Mouse (Mus musculus) heart, adult 8-10 months (tissue): ENCODE data around the gene Cacng2. TPM values are rescaled to one million over a fixed set of nuclear protein-coding genes. Genes with fewer than 3 reads are reported as not detected.

ENCODE experiments used
- DNase-seq: peaks from one replicate; pipeline ENCODE4 v3.0.0; 2022; ENCODE audit warnings: low spot score
- total RNA-seq, 4 experiments: library from RNA; stranded (reverse); gene quantifications; 2 replicates each; pipeline ENCODE4 v1.2.4; 2022

The Cacng2 gene
- total RNA-seq: not detected

- peak; percentile 89 for DNase-seq
These were observed at the start of gene Cacng2 for GRCm38 (mm10) chr15:78119704-78120103. Gene Cacng2 (minus strand): TSS chr15:78120028.

- DNase-seq: no peak
These were observed 49.7 kb upstream of the Cacng2 start for GRCm38 (mm10) chr15:78169566-78169965.

GRCm38 (mm10) chr15:78165292-78165691, 45.5 kb upstream of the Cacng2 start:
- no peak for DNase-seq

- DNase-seq: no peak
These were observed 44.6 kb upstream of the Cacng2 start for GRCm38 (mm10) chr15:78164466-78164865.

- DNase-seq: no peak
These were observed 42.1 kb upstream of the Cacng2 start for GRCm38 (mm10) chr15:78161946-78162345.

GRCm38 (mm10) chr15:78158335-78158734, 38.5 kb upstream of the Cacng2 start:
- no peak for DNase-seq

- DNase-seq: no peak
These were observed 38.0 kb upstream of the Cacng2 start for GRCm38 (mm10) chr15:78157824-78158223.

GRCm38 (mm10) chr15:78157330-78157729, 37.5 kb upstream of the Cacng2 start:
- no peak for DNase-seq

- no peak for DNase-seq
These were observed 35.6 kb upstream of the Cacng2 start for GRCm38 (mm10) chr15:78155421-78155820.

GRCm38 (mm10) chr15:78153045-78153775, 33.4 kb upstream of the Cacng2 start:
- no peak for DNase-seq

GRCm38 (mm10) chr15:78148565-78148964, 28.7 kb upstream of the Cacng2 start:
- no peak for DNase-seq

GRCm38 (mm10) chr15:78140226-78140625, 20.4 kb upstream of the Cacng2 start:
- no peak for DNase-seq

- no peak for DNase-seq
These were observed 14.8 kb upstream of the Cacng2 start for GRCm38 (mm10) chr15:78134606-78135005.

GRCm38 (mm10) chr15:78133389-78133788, 13.6 kb upstream of the Cacng2 start:
- no peak for DNase-seq

GRCm38 (mm10) chr15:78119248-78119647, 580 bp downstream of the Cacng2 start:
- no peak for DNase-seq

GRCm38 (mm10) chr15:78118275-78118995, 1.4 kb downstream of the Cacng2 start:
- no peak for DNase-seq

- no peak for DNase-seq
These were observed 2.1 kb downstream of the Cacng2 start for GRCm38 (mm10) chr15:78117731-78118130.

GRCm38 (mm10) chr15:78116936-78117335, 2.9 kb downstream of the Cacng2 start:
- DNase-seq: no peak

- no peak for DNase-seq
These were observed 3.6 kb downstream of the Cacng2 start for GRCm38 (mm10) chr15:78116244-78116643.

- no peak for DNase-seq
These were observed 20.3 kb downstream of the Cacng2 start for GRCm38 (mm10) chr15:78099516-78099915.

- no peak for DNase-seq
These were observed 23.8 kb downstream of the Cacng2 start for GRCm38 (mm10) chr15:78096004-78096403.

- no peak for DNase-seq
These were observed 26.2 kb downstream of the Cacng2 start for GRCm38 (mm10) chr15:78093597-78093996.
